Mouse (Mus musculus) C2C12 (cell line): ENCODE results near the gene Foxa3.

ENCODE experiments used
- CTCF ChIP-seq: IDR thresholded peaks from one replicate; pipeline ENCODE4 v1.5.1; 2011; ENCODE audit not compliant: control insufficient read depth, insufficient read depth, insufficient read length
- FOSL1 ChIP-seq: IDR thresholded peaks from one replicate; pipeline ENCODE4 v1.8.0; 2011; ENCODE audit warnings: mild to moderate bottlenecking, low read length; ENCODE audit not compliant: poor library complexity, insufficient read depth, severe bottlenecking
- MAX ChIP-seq: IDR thresholded peaks from one replicate; pipeline ENCODE4 v1.6.1; 2011; ENCODE audit warnings: mild to moderate bottlenecking, control low read depth
- MYOD1 ChIP-seq: IDR thresholded peaks from one replicate; pipeline ENCODE4 v1.6.1; 2011; ENCODE audit warnings: low read depth; ENCODE audit not compliant: control insufficient read depth, insufficient read length
- MYOG ChIP-seq: IDR thresholded peaks from one replicate; pipeline ENCODE4 v1.6.1; 2011; ENCODE audit not compliant: control insufficient read depth, insufficient read length; ENCODE audit errors: extremely low read depth
- USF1 ChIP-seq: IDR thresholded peaks from one replicate; pipeline ENCODE4 v1.6.1; 2011; ENCODE audit warnings: low read depth, mild to moderate bottlenecking, control low read depth, moderate library complexity

GRCm38 (mm10) chr7:18967603-18968002, 55.7 kb downstream of the Foxa3 start:
- TF ChIP-seq CTCF = no peak
- TF ChIP-seq MYOG = no peak
- TF ChIP-seq FOSL1 = no peak
- TF ChIP-seq MAX = no peak
- no peak for TF ChIP-seq USF1
- TF ChIP-seq MYOD1 = no peak
